Mouse (Mus musculus) C2C12 (cell line): ENCODE data around the gene Rbpjl.

Experiments
- CTCF ChIP-seq: IDR thresholded peaks from one replicate; pipeline ENCODE4 v1.5.1; 2011; ENCODE audit not compliant: control insufficient read depth, insufficient read depth, insufficient read length
- USF1 ChIP-seq: IDR thresholded peaks from one replicate; pipeline ENCODE4 v1.6.1; 2011; ENCODE audit warnings: low read depth, mild to moderate bottlenecking, control low read depth, moderate library complexity

DNA sequence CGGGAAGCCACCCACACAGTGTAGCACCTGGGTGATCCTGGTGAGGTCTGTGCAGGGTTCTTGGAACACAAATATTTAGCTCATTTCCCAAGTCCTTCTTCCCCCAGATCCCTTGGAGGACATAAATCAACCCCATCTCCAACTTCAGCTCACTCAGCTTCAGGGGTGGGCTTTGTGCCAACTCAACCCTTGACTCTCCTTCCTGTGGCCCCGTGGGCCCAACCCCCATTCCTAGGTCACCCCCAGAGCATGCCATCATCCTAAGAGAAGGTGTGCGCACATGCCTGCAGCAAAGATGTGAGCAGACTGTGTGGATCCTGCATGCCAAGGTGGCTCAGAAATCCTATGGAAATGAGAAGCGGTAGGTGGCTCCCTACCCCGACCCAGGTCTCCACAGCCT, 2.6 kb downstream of the Rbpjl start:
- TF ChIP-seq CTCF (no peak), USF1 (no peak)
